Mouse (Mus musculus): ENCODE measurements around the gene Kansl2. TPM values are rescaled to one million over a fixed set of nuclear protein-coding genes. Genes with fewer than 3 reads are reported as not detected.

The Kansl2 gene
- polyA plus RNA-seq, 1 experiment from 2014 or later, result 183 TPM

DNA sequence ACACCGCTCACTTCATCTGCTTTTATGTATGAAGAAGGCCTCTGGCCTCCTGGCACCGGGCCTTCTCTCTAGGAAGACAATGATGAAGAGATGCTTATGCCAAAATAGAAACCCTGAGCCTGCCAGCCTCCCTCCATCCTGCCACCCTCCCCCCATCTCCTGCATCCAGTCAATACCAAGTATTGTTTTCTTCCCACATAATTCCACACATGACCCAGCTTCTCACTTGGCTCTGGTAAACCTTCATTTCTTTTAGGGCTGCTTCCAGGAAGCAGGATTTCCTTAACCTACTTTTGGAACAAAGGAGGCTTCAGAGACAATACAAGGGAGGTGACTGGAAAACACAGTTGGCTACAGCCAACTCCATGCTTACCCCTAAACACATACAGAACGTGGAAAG, 51.4 kb downstream of the Kansl2 start, which contains the start of gene Lalba:
Lalba (minus strand) TSS at position 21 of the 400 bp plus-strand sequence.
- WGBS, result 67% methylated on average over 3 of the region's 3 CpGs
- no peak within 1 kb of the TSS for H3K4me3 ChIP-seq (replicated peaks)
- H3K27ac ChIP-seq, result no peak within 1 kb of the TSS
- no peaks in the 10 kb centered on the region for H3K4me1 ChIP-seq
- H3K9ac ChIP-seq, result no peak within 1 kb of the TSS
- H3K36me3 ChIP-seq (replicated peaks), result no peaks in the 10 kb centered on the region
- no peak within 1 kb of the TSS for H3K4me2 ChIP-seq
- ATAC-seq (ENCODE audit: low FRiP score), result no peak
- H3K9me3 ChIP-seq, result no peaks in the 10 kb centered on the region
- no peaks in the 10 kb centered on the region for H3K27me3 ChIP-seq

DNA sequence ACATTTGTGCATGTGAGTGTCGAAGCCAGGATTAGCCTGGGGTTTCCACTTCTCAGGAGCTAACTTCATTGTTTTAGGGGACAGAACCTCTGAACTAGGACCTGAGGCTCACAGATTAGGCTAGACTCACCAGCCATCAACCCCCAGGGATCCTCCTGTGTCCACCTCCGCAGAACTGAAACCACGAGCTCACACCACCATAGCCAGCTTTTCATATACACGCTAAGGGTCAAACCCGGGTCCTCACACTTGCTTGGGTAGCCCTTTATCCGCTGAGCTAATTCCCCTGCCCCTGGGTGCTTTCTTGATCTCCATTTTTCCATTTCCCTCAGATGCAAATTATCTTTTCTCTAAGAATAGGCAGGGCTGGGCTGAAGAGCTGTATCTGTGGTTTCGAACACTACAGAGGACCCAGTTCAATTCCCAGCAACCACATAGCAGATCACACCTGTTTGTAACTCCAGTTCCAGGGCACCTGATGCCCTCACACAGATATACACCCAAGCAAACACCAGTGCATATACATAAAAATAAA, 54.4 kb downstream of the Kansl2 start:
- H3K9ac ChIP-seq, result no peak overlapping the region
- no peak for ATAC-seq (ENCODE audit: low FRiP score)
- H3K27me3 ChIP-seq, result no peaks in the 10 kb centered on the region
- no peak overlapping the region for H3K27ac ChIP-seq
- H3K4me2 ChIP-seq, result no peak overlapping the region
- H3K4me3 ChIP-seq (replicated peaks), result no peak overlapping the region
- no peaks in the 10 kb centered on the region for H3K36me3 ChIP-seq (replicated peaks)
- WGBS, result 68% methylated on average over 7 of the region's 7 CpGs
- no peaks in the 10 kb centered on the region for H3K9me3 ChIP-seq
- no peaks in the 10 kb centered on the region for H3K4me1 ChIP-seq

- Histone ChIP-seq H3K27ac (no peak overlapping the region), H3K4me1 (no peaks in the 10 kb centered on the region), H3K36me3 (replicated peaks) (no peaks in the 10 kb centered on the region), H3K4me2 (no peak overlapping the region), H3K9me3 (no peaks in the 10 kb centered on the region), H3K4me3 (replicated peaks) (no peak overlapping the region), H3K27me3 (no peaks in the 10 kb centered on the region), H3K9ac (no peak overlapping the region)
- ATAC-seq (ENCODE audit: low FRiP score), result no peak
- 80% methylated on average over 5 of the region's 5 CpGs for WGBS
Measured at GRCm38 (mm10) chr15:98476281-98476680, 57.8 kb downstream of the Kansl2 start.

DNA sequence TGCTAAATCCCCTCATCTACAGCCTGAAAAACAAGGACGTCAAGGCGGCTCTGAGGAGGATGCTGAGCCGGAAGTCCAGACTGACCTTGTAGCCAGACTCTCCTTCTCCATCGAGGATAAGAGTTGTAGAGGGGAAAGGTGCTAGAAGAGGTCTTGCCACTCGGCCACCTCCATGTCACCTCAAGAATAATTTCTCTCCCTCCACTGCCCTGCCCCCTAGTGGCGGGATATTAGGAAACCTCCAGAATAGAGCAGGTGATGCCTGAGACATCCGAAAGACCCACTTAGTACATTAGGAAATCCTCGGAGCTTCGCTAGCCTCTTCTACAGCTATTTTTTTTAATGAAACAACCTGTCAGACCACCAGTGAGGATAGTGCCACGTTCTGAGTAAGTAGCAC, 58.7 kb downstream of the Kansl2 start:
- Histone ChIP-seq H3K27me3 (no peaks in the 10 kb centered on the region), H3K36me3 (replicated peaks) (no peaks in the 10 kb centered on the region), H3K4me2 (no peak overlapping the region), H3K9ac (no peak overlapping the region), H3K4me1 (no peaks in the 10 kb centered on the region), H3K4me3 (replicated peaks) (no peak overlapping the region), H3K9me3 (no peaks in the 10 kb centered on the region), H3K27ac (no peak overlapping the region)
- no peak for ATAC-seq (ENCODE audit: low FRiP score)
- 57% methylated on average over 10 of the region's 10 CpGs for WGBS

GRCm38 (mm10) chr15:98474958-98475357, 59.1 kb downstream of the Kansl2 start:
- no peaks in the 10 kb centered on the region for H3K4me1 ChIP-seq
- H3K4me2 ChIP-seq, result no peak overlapping the region
- no peak overlapping the region for H3K4me3 ChIP-seq (replicated peaks)
- no peaks in the 10 kb centered on the region for H3K9me3 ChIP-seq
- no peak for ATAC-seq (ENCODE audit: low FRiP score)
- H3K36me3 ChIP-seq (replicated peaks), result no peaks in the 10 kb centered on the region
- no peak overlapping the region for H3K27ac ChIP-seq
- H3K9ac ChIP-seq, result no peak overlapping the region
- WGBS, result 80% methylated on average over 10 of the region's 10 CpGs
- no peaks in the 10 kb centered on the region for H3K27me3 ChIP-seq

DNA sequence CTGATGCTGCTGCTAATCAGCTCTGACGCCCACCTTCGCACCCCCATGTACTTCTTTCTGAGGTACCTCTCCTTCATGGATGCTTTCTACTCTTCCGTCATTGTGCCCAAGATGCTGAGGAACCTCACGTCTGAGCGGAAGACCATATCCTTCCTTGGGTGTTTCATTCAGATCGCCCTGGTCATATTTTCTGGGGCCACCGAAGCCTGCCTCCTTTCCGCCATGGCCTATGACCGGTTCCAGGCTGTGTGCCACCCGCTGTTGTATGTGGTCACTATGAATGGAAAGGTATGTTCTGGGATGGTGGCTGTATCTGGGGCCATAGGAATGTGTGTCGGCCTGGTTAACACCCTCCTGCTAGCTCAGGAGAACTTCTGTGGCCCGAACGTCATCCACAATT, 62.5 kb downstream of the Kansl2 start:
- no peak overlapping the region for H3K4me2 ChIP-seq
- H3K9ac ChIP-seq, result no peak overlapping the region
- H3K36me3 ChIP-seq (replicated peaks), result no peaks in the 10 kb centered on the region
- no peak overlapping the region for H3K27ac ChIP-seq
- H3K4me1 ChIP-seq, result no peaks in the 10 kb centered on the region
- ATAC-seq (ENCODE audit: low FRiP score), result no peak
- H3K9me3 ChIP-seq, result no peaks in the 10 kb centered on the region
- no peaks in the 10 kb centered on the region for H3K27me3 ChIP-seq
- no peak overlapping the region for H3K4me3 ChIP-seq (replicated peaks)
- WGBS, result 91% methylated on average over 13 of the region's 13 CpGs

DNA sequence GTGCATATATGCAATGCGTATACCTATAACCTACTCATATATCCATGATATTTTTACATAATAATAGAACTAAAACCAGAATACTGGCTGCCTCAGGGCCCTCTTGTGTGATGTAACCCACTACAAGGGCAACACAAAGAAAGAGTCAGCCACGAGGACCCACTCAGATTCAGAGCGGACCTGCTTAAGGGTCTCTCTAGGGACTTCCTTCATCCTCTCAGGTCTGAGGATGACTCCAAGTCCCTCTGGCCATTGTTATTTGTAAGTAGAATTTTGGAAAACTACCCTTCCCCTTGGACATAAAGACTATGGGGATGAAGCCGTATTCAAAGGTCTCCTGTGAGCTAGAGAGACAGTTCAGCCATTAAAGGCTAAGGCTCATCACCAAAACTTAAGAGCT, 64.5 kb downstream of the Kansl2 start, which contains the start of gene OR5BS1P:
OR5BS1P (plus strand) TSS at position 301 of the 400 bp plus-strand sequence.
- 88% methylated on average over 4 of the region's 4 CpGs for WGBS
- H3K9ac ChIP-seq, result no peak within 1 kb of the TSS

More for the DNA sequence above, 64.5 kb downstream of the Kansl2 start, which contains the start of gene OR5BS1P:
- H3K27ac ChIP-seq, result no peak within 1 kb of the TSS
- no peaks in the 10 kb centered on the region for H3K9me3 ChIP-seq
- ATAC-seq (ENCODE audit: low FRiP score), result no peak
- no peak within 1 kb of the TSS for H3K4me2 ChIP-seq
- H3K4me3 ChIP-seq (replicated peaks), result no peak within 1 kb of the TSS
- no peaks in the 10 kb centered on the region for H3K27me3 ChIP-seq
- no peaks in the 10 kb centered on the region for H3K4me1 ChIP-seq
- H3K36me3 ChIP-seq (replicated peaks), result no peaks in the 10 kb centered on the region

Small RNAs within 50 kb of the gene (microRNA-seq; reads per million reads assigned to microRNA genes)
- gene Mir1291, result not detected

Other genes with a start within 250 kb of the Kansl2 start
- 2.4 and 2.8 TPM in 2 replicates for gene Zfp641, start 238.1 kb downstream of the Kansl2 start, polyA plus RNA-seq (2016; fragmentation: Nextera tagmentation; extraction: Ambion mirVana)
- gene Olfr285, start 216.9 kb downstream of the Kansl2 start, polyA plus RNA-seq (2016; fragmentation: Nextera tagmentation; extraction: Ambion mirVana), result not detected in 2 replicates
- not detected in 2 replicates for gene Olfr284, start 193.3 kb downstream of the Kansl2 start, polyA plus RNA-seq (2016; fragmentation: Nextera tagmentation; extraction: Ambion mirVana)
- 0.08 TPM in 1 of 2 replicates, not detected in the other for gene Olfr283, start 153.3 kb downstream of the Kansl2 start, polyA plus RNA-seq (2016; fragmentation: Nextera tagmentation; extraction: Ambion mirVana)
- gene Olfr282, start 103.0 kb downstream of the Kansl2 start, polyA plus RNA-seq (2016; fragmentation: Nextera tagmentation; extraction: Ambion mirVana), result not detected in 2 replicates
- gene Olfr281, start 81.7 kb downstream of the Kansl2 start, polyA plus RNA-seq (2016; fragmentation: Nextera tagmentation; extraction: Ambion mirVana), result 0.05 TPM in 1 of 2 replicates, not detected in the other
- not detected in 2 replicates for gene OR5BS1P, start 64.4 kb downstream of the Kansl2 start, polyA plus RNA-seq (2016; fragmentation: Nextera tagmentation; extraction: Ambion mirVana)
- gene Lalba, start 51.5 kb downstream of the Kansl2 start, polyA plus RNA-seq (2016; fragmentation: Nextera tagmentation; extraction: Ambion mirVana), result not detected in 2 replicates
- not detected in 2 replicates for gene Olfr279, start 41.9 kb downstream of the Kansl2 start, polyA plus RNA-seq (2016; fragmentation: Nextera tagmentation; extraction: Ambion mirVana)
- 61.2 and 63.2 TPM in 2 replicates for gene Ccnt1, start 36.7 kb upstream of the Kansl2 start, polyA plus RNA-seq (2016; fragmentation: Nextera tagmentation; extraction: Ambion mirVana)
- gene 4930415O20Rik, start 36.7 kb upstream of the Kansl2 start, polyA plus RNA-seq (2016; fragmentation: Nextera tagmentation; extraction: Ambion mirVana), result not detected in 2 replicates
- 12.9 and 14.2 TPM in 2 replicates for gene Adcy6, start 75.8 kb upstream of the Kansl2 start, polyA plus RNA-seq (2016; fragmentation: Nextera tagmentation; extraction: Ambion mirVana)
- gene Cacnb3, start 96.6 kb upstream of the Kansl2 start, polyA plus RNA-seq (2016; fragmentation: Nextera tagmentation; extraction: Ambion mirVana), result 77.1 and 80.4 TPM in 2 replicates
- gene Ddx23, start 128.6 kb upstream of the Kansl2 start, polyA plus RNA-seq (2016; fragmentation: Nextera tagmentation; extraction: Ambion mirVana), result 23.9 and 24.1 TPM in 2 replicates
- gene Rnd1, start 143.2 kb upstream of the Kansl2 start, polyA plus RNA-seq (2016; fragmentation: Nextera tagmentation; extraction: Ambion mirVana), result 3.9 TPM in 2 replicates
- 1.5 and 1.7 TPM in 2 replicates for gene Ccdc65, start 173.9 kb upstream of the Kansl2 start, polyA plus RNA-seq (2016; fragmentation: Nextera tagmentation; extraction: Ambion mirVana)
- gene Fkbp11, start 193.9 kb upstream of the Kansl2 start, polyA plus RNA-seq (2016; fragmentation: Nextera tagmentation; extraction: Ambion mirVana), result 6.2 and 8.5 TPM in 2 replicates
- 58.2 and 58.3 TPM in 2 replicates for gene Arf3, start 228.9 kb upstream of the Kansl2 start, polyA plus RNA-seq (2016; fragmentation: Nextera tagmentation; extraction: Ambion mirVana)
- gene Wnt10b, start 243.9 kb upstream of the Kansl2 start, polyA plus RNA-seq (2016; fragmentation: Nextera tagmentation; extraction: Ambion mirVana), result 0.18 and 0.24 TPM in 2 replicates